Mouse (Mus musculus) C3H10T1/2 (cell line): ENCODE data around the gene Supt20. TPM values are rescaled to one million over a fixed set of nuclear protein-coding genes. Genes with fewer than 3 reads are reported as not detected.

Experiments used
- polyA plus RNA-seq, 2 experiments: library from polyadenylated mRNA; unstranded; fragments of >200 nt; fragmentation: generic; extraction: Trizol; gene quantifications; one replicate each; pipeline ENCODE4 v1.2.1; 2012; ENCODE audit warnings: missing spikeins in 2 of 2

Supt20 gene
- 10 to 100 TPM in 1 of 2 experiments, 1 to 10 TPM in 1; 1.6 to 13.5 TPM for polyA plus RNA-seq

GRCm38 (mm10) chr3:54692202-54693055 is at the start of gene Supt20:
TSS of gene Supt20 (plus strand) at chr3:54692807.

GRCm38 (mm10) chr3:54714253-54714652 is 21.6 kb downstream of the Supt20 start, which contains the start of gene Gm21958:
TSS of gene Gm21958 (minus strand) at chr3:54714353.

GRCm38 (mm10) chr3:54735247-54736046 is 42.8 kb downstream of the Supt20 start, which contains the start of the genes Exosc8 and Alg5:
TSS of gene Exosc8 (minus strand) at chr3:54735393.
TSS of gene Alg5 (plus strand) at chr3:54735539.

GRCm38 (mm10) chr3:54755145-54756041 is 62.8 kb downstream of the Supt20 start, which contains the start of gene Smad9:
TSS of gene Smad9 (plus strand) at chr3:54755582.

Other genes with a start within 250 kb of the Supt20 start
- under 1 TPM in 1 of 2 experiments, not detected in 1; 0.11 TPM for gene Gm21958, start 21.5 kb downstream of the Supt20 start, polyA plus RNA-seq
- 10 to 100 TPM; 45.6 to 53.1 TPM for gene Exosc8, start 42.6 kb downstream of the Supt20 start, polyA plus RNA-seq
- 10 to 100 TPM; 30.0 to 44.2 TPM for gene Alg5, start 42.7 kb downstream of the Supt20 start, polyA plus RNA-seq
- gene Smad9, start 62.8 kb downstream of the Supt20 start, polyA plus RNA-seq, result under 1 TPM; 0.49 to 0.96 TPM
- 10 to 100 TPM; 16.4 to 20.1 TPM for gene Rfxap, start 115.0 kb downstream of the Supt20 start, polyA plus RNA-seq
- gene Sertm1, start 223.1 kb downstream of the Supt20 start, polyA plus RNA-seq, result not detected